Comparison of ENCODE assay signal across 8 mouse cellular contexts in the genomic region with DNA sequence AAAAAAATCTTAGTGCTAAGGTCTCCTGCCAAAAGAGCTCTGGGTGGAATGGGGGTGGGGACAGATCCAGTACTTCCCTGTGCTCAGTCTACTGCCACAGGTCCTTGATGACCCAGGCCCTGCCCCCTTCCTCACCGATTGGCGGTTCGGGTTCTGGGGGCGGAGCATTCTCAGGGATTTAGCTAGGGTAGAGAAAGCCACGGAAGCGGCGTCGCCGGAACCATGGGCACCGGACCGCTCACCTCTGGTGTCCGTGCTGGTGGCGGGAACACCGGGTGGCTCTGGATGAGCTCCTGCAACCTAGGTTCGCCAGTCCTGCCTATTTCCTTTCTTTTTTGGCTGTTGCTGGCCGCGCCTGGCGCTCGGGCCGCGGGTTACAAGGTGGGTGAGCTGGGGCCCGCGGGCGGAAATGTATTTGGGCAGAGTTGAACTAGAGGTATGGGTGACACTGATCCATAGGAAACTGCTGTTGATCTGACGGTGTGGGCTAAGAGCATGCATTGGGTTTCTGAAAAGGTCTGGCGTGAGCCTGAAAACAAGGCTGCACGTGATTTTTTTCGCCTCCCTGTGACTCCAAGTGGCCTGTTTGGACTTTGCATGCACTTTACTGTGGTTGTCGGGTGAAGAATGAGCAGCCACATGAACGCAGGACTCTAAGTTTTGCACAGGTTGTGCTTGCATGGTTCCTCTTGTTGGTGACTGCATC. TPM values are rescaled to one million over a fixed set of nuclear protein-coding genes. Genes with fewer than 3 reads are reported as not detected.
DNase-seq lines count a peak whose midpoint lies in the region; ATAC-seq and TF ChIP-seq lines count a peak whose summit lies in the region.

Gene Man2b1, plus strand, starts transcription at position 163 of the 706 bp plus-strand sequence.

- H3K4me1 ChIP-seq in ES-Bruce4 (ENCODE audit: control insufficient read depth, insufficient read depth, low read length): no peaks in the 10 kb centered on the region
- peaks cover 19% of the 10 kb centered on the region for H3K4me1 ChIP-seq in forebrain, embryonic 14.5 days (ENCODE audit: control insufficient read depth, insufficient read depth, low read length)
- peaks cover 15% of the 10 kb centered on the region for H3K4me1 ChIP-seq in lung, adult 2 months (ENCODE audit: control insufficient read depth, insufficient read depth, low read length)

- 1% methylated on average over 30 of the region's 30 CpGs for WGBS in forebrain, embryonic 14.5 days
- under 1% methylated on average over 30 of the region's 30 CpGs for WGBS in lung, adult 2 months

- H3K36me3 ChIP-seq in ES-Bruce4 (ENCODE audit: control insufficient read depth, insufficient read depth, low read length, poor library complexity, severe bottlenecking): peaks cover 27% of the 10 kb centered on the region
- H3K36me3 ChIP-seq in forebrain, embryonic 14.5 days (ENCODE audit: control insufficient read depth, insufficient read depth, low read length): peaks cover 27% of the 10 kb centered on the region

- no peak for TF ChIP-seq CTCF in ES-Bruce4 (IDR thresholded peaks at IDR 0.05; ENCODE audit: low read depth, low read length)
- TF ChIP-seq CTCF in lung, adult 2 months (IDR thresholded peaks at IDR 0.05; ENCODE audit: insufficient read depth, low read length): 0 out of 2 replicates have a peak, but pooled peaks have one; percentile 9

- intact Hi-C loops in heart, postnatal 14 days (cut with DNase I): loop anchor here (5.0 kb wide), 1 partner anchor 319 kb away; no protein-coding TSS in a partner anchor

- no peaks in the 10 kb centered on the region for H3K27me3 ChIP-seq in ES-Bruce4 (ENCODE audit: control insufficient read depth, insufficient read depth, low read length, poor library complexity, severe bottlenecking)
- no peaks in the 10 kb centered on the region for H3K27me3 ChIP-seq in forebrain, embryonic 14.5 days (replicated peaks; ENCODE audit: control insufficient read depth, insufficient read depth, low read length)

- peak within 1 kb of the TSS; percentile 95 for H3K4me3 ChIP-seq in ES-Bruce4 (ENCODE audit: low read depth, low read length)
- H3K4me3 ChIP-seq in forebrain, embryonic 14.5 days (ENCODE audit: low read depth, low read length): peak within 1 kb of the TSS; percentile 52
- H3K4me3 ChIP-seq in lung, adult 2 months (replicated peaks; ENCODE audit: extremely low read depth, low read depth, low read length): peak within 1 kb of the TSS; percentile 90

- H3K9me3 ChIP-seq in ES-Bruce4 (replicated peaks; ENCODE audit: control insufficient read depth, insufficient read depth, low read length, poor library complexity, severe bottlenecking): no peaks in the 10 kb centered on the region
- no peaks in the 10 kb centered on the region for H3K9me3 ChIP-seq in forebrain, embryonic 14.5 days (replicated peaks; ENCODE audit: control insufficient read depth, low read length)

- no peak within 1 kb of the TSS for H3K27ac ChIP-seq in ES-Bruce4 (ENCODE audit: insufficient read depth, low read length)
- no peak within 1 kb of the TSS for H3K27ac ChIP-seq in forebrain, embryonic 14.5 days (ENCODE audit: low read depth, low read length)

- peak; percentile 93 for ATAC-seq in cerebellum, adult (ENCODE audit: insufficient number of reproducible peaks, low FRiP score, low TSS enrichment)
- ATAC-seq in forebrain, embryonic 14.5 days: peak; percentile 84
- peak; percentile 82 for ATAC-seq in neutrophil, adult 5-6 weeks (ENCODE audit: extremely low read depth, insufficient number of reproducible peaks, low FRiP score, poor library complexity, severe bottlenecking)

- peak within 1 kb of the TSS; percentile 85 for H3K9ac ChIP-seq in ES-Bruce4 (ENCODE audit: low read depth, poor library complexity, severe bottlenecking)
- peak within 1 kb of the TSS; percentile 76 for H3K9ac ChIP-seq in forebrain, embryonic 14.5 days (ENCODE audit: low read length)

- TF ChIP-seq POLR2A in ES-Bruce4 (IDR thresholded peaks at IDR 0.05; ENCODE audit: insufficient read depth, low read length): peak; percentile 93
- peak; percentile 94; the same call in 1 of the 2 replicates for TF ChIP-seq POLR2A in lung, adult 2 months (IDR thresholded peaks at IDR 0.05; ENCODE audit: borderline replicate concordance, extremely low read depth, low read depth, low read length)

- DNase-seq in forebrain, embryonic 14.5 days (ENCODE audit: low spot score): peak; percentile 83
- DNase-seq in heart, postnatal 14 days: peak; percentile 85 to 88
- peak; percentile 84 to 92 for DNase-seq in layer of hippocampus, adult 18-20 months (ENCODE audit: low spot score in 2 of 2)
- peak; percentile 89 for DNase-seq in lung, adult 2 months
- peak; percentile 81 to 85 for DNase-seq in thymus, adult 18-20 months

- TF ChIP-seq EP300 in ES-Bruce4 (IDR thresholded peaks at IDR 0.05; ENCODE audit: insufficient read depth, low read depth, low read length): no peak

- peak within 1 kb of the TSS; percentile 81 for H3K4me2 ChIP-seq in forebrain, embryonic 14.5 days (ENCODE audit: low read length)

RNA-seq across cellular contexts. Expression of gene Man2b1, which starts in this region (rescaled TPM):
- 36.0 and 42.2 TPM in 2 replicates for polyA plus RNA-seq in ES-Bruce4 (2011; ENCODE audit: insufficient read depth, insufficient read length, low read depth, missing spikeins)
- polyA plus RNA-seq in forebrain, embryonic 14.5 days (2014; fragmentation: Nextera tagmentation; extraction: Ambion mirVana): 10.8 and 14.5 TPM in 2 replicates
- total RNA-seq in heart, postnatal 14 days (2021): 10 to 100 TPM; 30.4 to 37.8 TPM
- 10 to 100 TPM; 33.8 to 34.5 TPM for total RNA-seq in layer of hippocampus, adult 18-20 months (2021)
- 74.1 and 87.1 TPM in 2 replicates for polyA plus RNA-seq in lung, adult 2 months (2012; rRNA removed)
- total RNA-seq in neutrophil, adult 5-6 weeks (2017): 192 and 197 TPM in 2 replicates
